Mouse (Mus musculus): ENCODE results near the gene Galt. TPM values are rescaled to one million over a fixed set of nuclear protein-coding genes. Genes with fewer than 3 reads are reported as not detected.

The Galt gene
- 20.3 and 28.6 TPM in 2 replicates for total RNA-seq (2023)

GRCm38 (mm10) chr4:41754797-41755337 is at the start of gene Galt:
Gene Galt (plus strand): TSS chr4:41755228.

GRCm38 (mm10) chr4:41713197-41714067 is 41.6 kb upstream of the Galt start, which contains the start of gene Rpp25l:
Gene Rpp25l (minus strand): TSS chr4:41713534.

GRCm38 (mm10) chr4:41722918-41723351 is 32.1 kb upstream of the Galt start, which contains the start of gene Dctn3:
Gene Dctn3 (minus strand): TSS chr4:41723170.

GRCm38 (mm10) chr4:41731052-41731765 is 23.8 kb upstream of the Galt start, which contains the start of gene Arid3c:
Gene Arid3c (minus strand): TSS chr4:41731142.

GRCm38 (mm10) chr4:41755338-41756305 is 594 bp downstream of the Galt start, which contains the start of gene Sigmar1:
Gene Sigmar1 (minus strand): TSS chr4:41756157.

GRCm38 (mm10) chr4:41774002-41774401 is 19.0 kb downstream of the Galt start, which contains the start of gene Ccl27a:
Gene Ccl27a (minus strand): TSS chr4:41774247.

Other genes with a start within 250 kb of the Galt start
- gene 1110017D15Rik, start 237.9 kb upstream of the Galt start, total RNA-seq (2023), result not detected in 2 replicates
- 17.4 and 22.1 TPM in 2 replicates for gene Fam219a, start 185.7 kb upstream of the Galt start, total RNA-seq (2023)
- not detected in 2 replicates for gene Dnaic1, start 185.5 kb upstream of the Galt start, total RNA-seq (2023)
- gene Enho, start 114.9 kb upstream of the Galt start, total RNA-seq (2023), result not detected in 2 replicates
- gene Cntfr, start 58.1 kb upstream of the Galt start, total RNA-seq (2023), result not detected in 2 replicates
- 9.6 and 15.2 TPM in 2 replicates for gene Il11ra1, start 55.2 kb upstream of the Galt start, total RNA-seq (2023)
- gene Rpp25l, start 41.7 kb upstream of the Galt start, total RNA-seq (2023), result 22.3 and 23.9 TPM in 2 replicates
- 72.9 and 108 TPM in 2 replicates for gene Dctn3, start 32.1 kb upstream of the Galt start, total RNA-seq (2023)
- not detected in 2 replicates for gene Arid3c, start 24.1 kb upstream of the Galt start, total RNA-seq (2023)
- gene Sigmar1, start 929 bp downstream of the Galt start, total RNA-seq (2023), result 11.6 and 15.2 TPM in 2 replicates
- 0.98 and 1.2 TPM in 2 replicates for gene Ccl27a, start 19.0 kb downstream of the Galt start, total RNA-seq (2023)
- gene Gm21541, start 148.4 kb downstream of the Galt start, total RNA-seq (2023), result not detected in 2 replicates
- gene Gm20878, start 186.3 kb downstream of the Galt start, total RNA-seq (2023), result 4.2 TPM in 1 of 2 replicates, not detected in the other
- not detected in 2 replicates for gene Fam205a4, start 210.8 kb downstream of the Galt start, total RNA-seq (2023)

Measured in neutrophil, adult 65 days (primary cell).